In the genomic region with DNA sequence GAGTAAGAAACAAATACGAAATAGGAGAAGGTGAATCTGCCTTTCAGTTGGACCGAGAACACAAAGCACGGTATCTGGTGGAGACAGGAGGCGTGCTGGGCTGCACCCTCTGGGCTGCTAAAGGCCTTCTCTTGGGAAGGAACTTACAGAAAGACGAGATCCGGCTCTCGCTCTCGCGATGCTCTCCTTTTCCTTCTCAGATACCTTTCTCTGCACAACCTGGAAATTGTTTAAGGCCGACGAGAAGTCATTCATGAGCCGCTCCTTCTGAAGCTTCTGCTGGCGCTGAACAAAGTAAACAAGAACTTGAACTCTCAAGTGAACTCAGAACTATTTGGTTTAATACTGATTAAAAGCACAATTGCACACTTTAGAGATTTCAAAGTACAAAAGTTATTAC, we compare ENCODE assay signal across 31 mouse cellular contexts. TPM values are rescaled to one million over a fixed set of nuclear protein-coding genes. Genes with fewer than 3 reads are reported as not detected.
DNase-seq lines count a peak whose midpoint lies in the region; ATAC-seq and TF ChIP-seq lines count a peak whose summit lies in the region.
"Had no signal": no experiment of that assay in that cellular context is flagged by ENCODE, and none has a peak within 500 bp of the region (broad histone marks: within the 10 kb centered on the region; RNA-seq: fewer than 3 reads in every experiment).

No protein-coding gene starts in this region.

- H3K4me3 ChIP-seq in lung, embryonic 14.5 days (ENCODE audit: low read depth, low read length) = no peak overlapping the region
- H3K4me3 ChIP-seq in intestine, embryonic 15.5 days (replicated peaks) = no peak overlapping the region
- H3K4me3 ChIP-seq in stomach, postnatal 0 days (ENCODE audit: low read depth, low read length) = no peak overlapping the region
- H3K4me3 ChIP-seq: embryonic facial prominence, embryonic 10.5 days; embryonic facial prominence, embryonic 15.5 days; forebrain, embryonic 13.5 days; heart, embryonic 10.5 days; heart, embryonic 15.5 days; hindbrain, embryonic 13.5 days; limb, embryonic 13.5 days; liver, embryonic 13.5 days; megakaryocyte, embryonic 14.5 days; midbrain, embryonic 12.5 days; myocyte; neural tube, embryonic 12.5 days had no signal

- H3K4me2 ChIP-seq in lung, embryonic 14.5 days = no peak overlapping the region
- H3K4me2 ChIP-seq in intestine, embryonic 15.5 days (replicated peaks) = no peak overlapping the region; the same call in 1 of the 2 replicates
- H3K4me2 ChIP-seq in stomach, postnatal 0 days (replicated peaks; ENCODE audit: low read depth) = no peak overlapping the region
- H3K4me2 ChIP-seq: embryonic facial prominence, embryonic 15.5 days; forebrain, embryonic 13.5 days; heart, embryonic 15.5 days; hindbrain, embryonic 13.5 days; limb, embryonic 13.5 days; liver, embryonic 13.5 days; midbrain, embryonic 12.5 days; neural tube, embryonic 12.5 days had no signal

- H3K27me3 ChIP-seq in lung, embryonic 14.5 days (ENCODE audit: insufficient read depth, low read length) = no peaks in the 10 kb centered on the region
- no peaks in the 10 kb centered on the region for H3K27me3 ChIP-seq in intestine, embryonic 15.5 days (replicated peaks)
- no peaks in the 10 kb centered on the region for H3K27me3 ChIP-seq in stomach, postnatal 0 days (ENCODE audit: control insufficient read depth, insufficient read depth, low read length)
- H3K27me3 ChIP-seq: embryonic facial prominence, embryonic 15.5 days; forebrain, embryonic 13.5 days; heart, embryonic 15.5 days; hindbrain, embryonic 13.5 days; limb, embryonic 13.5 days; liver, embryonic 13.5 days; megakaryocyte, embryonic 14.5 days; midbrain, embryonic 12.5 days; neural tube, embryonic 12.5 days had no signal

- H3K9ac ChIP-seq in lung, embryonic 14.5 days = no peak overlapping the region
- no peak overlapping the region for H3K9ac ChIP-seq in intestine, embryonic 15.5 days
- H3K9ac ChIP-seq in stomach, postnatal 0 days (ENCODE audit: low read length) = no peak overlapping the region
- H3K9ac ChIP-seq: embryonic facial prominence, embryonic 15.5 days; forebrain, embryonic 13.5 days; heart, embryonic 15.5 days; hindbrain, embryonic 13.5 days; limb, embryonic 13.5 days; liver, embryonic 13.5 days; midbrain, embryonic 12.5 days; neural tube, embryonic 12.5 days had no signal

- no peaks in the 10 kb centered on the region for H3K9me3 ChIP-seq in lung, embryonic 14.5 days (ENCODE audit: low read depth, low read length)
- H3K9me3 ChIP-seq in intestine, embryonic 15.5 days = no peaks in the 10 kb centered on the region
- H3K9me3 ChIP-seq in stomach, postnatal 0 days (ENCODE audit: control insufficient read depth, low read length) = no peaks in the 10 kb centered on the region
- H3K9me3 ChIP-seq: embryonic facial prominence, embryonic 10.5 days; embryonic facial prominence, embryonic 15.5 days; forebrain, embryonic 13.5 days; heart, embryonic 10.5 days; heart, embryonic 15.5 days; hindbrain, embryonic 13.5 days; limb, embryonic 13.5 days; liver, embryonic 13.5 days; megakaryocyte, embryonic 14.5 days; midbrain, embryonic 12.5 days; neural tube, embryonic 12.5 days had no signal

- H3K4me1 ChIP-seq in lung, embryonic 14.5 days (ENCODE audit: insufficient read depth) = no peaks in the 10 kb centered on the region
- no peaks in the 10 kb centered on the region for H3K4me1 ChIP-seq in intestine, embryonic 15.5 days (replicated peaks)
- no peaks in the 10 kb centered on the region for H3K4me1 ChIP-seq in stomach, postnatal 0 days (replicated peaks; ENCODE audit: control insufficient read depth, insufficient read depth)
- H3K4me1 ChIP-seq: embryonic facial prominence, embryonic 10.5 days; embryonic facial prominence, embryonic 15.5 days; forebrain, embryonic 13.5 days; heart, embryonic 10.5 days; heart, embryonic 15.5 days; hindbrain, embryonic 13.5 days; limb, embryonic 13.5 days; midbrain, embryonic 12.5 days; neural tube, embryonic 12.5 days had no signal

- TF ChIP-seq CTCF in lung, embryonic 14.5 days (IDR thresholded peaks at IDR 0.05; ENCODE audit: low read depth) = no peak
- no peak for TF ChIP-seq CTCF in stomach, postnatal 0 days (IDR thresholded peaks at IDR 0.05; ENCODE audit: low read depth)

- no peak overlapping the region for H3K27ac ChIP-seq in lung, embryonic 14.5 days (ENCODE audit: low read depth)
- H3K27ac ChIP-seq in intestine, embryonic 15.5 days = 0 out of 2 replicates have a peak overlapping the region, but pooled peaks have one; percentile 18
- H3K27ac ChIP-seq in stomach, postnatal 0 days (replicated peaks) = no peak overlapping the region
- H3K27ac ChIP-seq: embryonic facial prominence, embryonic 10.5 days; embryonic facial prominence, embryonic 15.5 days; forebrain, embryonic 13.5 days; heart, embryonic 10.5 days; heart, embryonic 15.5 days; hindbrain, embryonic 13.5 days; kidney, postnatal 0 days; limb, embryonic 13.5 days; liver, embryonic 13.5 days; midbrain, embryonic 12.5 days; neural tube, embryonic 12.5 days had no signal

- TF ChIP-seq EP300 in stomach, postnatal 0 days (optimal IDR thresholded peaks at IDR 0.05) = no peak

- H3K36me3 ChIP-seq in lung, embryonic 14.5 days (ENCODE audit: insufficient read depth) = peaks cover 80% of the 10 kb centered on the region
- H3K36me3 ChIP-seq in intestine, embryonic 15.5 days = peaks cover 30% of the 10 kb centered on the region
- peaks cover 13% of the 10 kb centered on the region for H3K36me3 ChIP-seq in stomach, postnatal 0 days (ENCODE audit: control insufficient read depth, insufficient read depth, low read length)

- no peak for ATAC-seq in lung, embryonic 14.5 days (ENCODE audit: insufficient read depth)
- ATAC-seq in intestine, embryonic 15.5 days = peak; percentile 82
- peak; percentile 73; the same call in 1 of the 2 replicates for ATAC-seq in stomach, postnatal 0 days (ENCODE audit: low FRiP score, low TSS enrichment)
- no peak for ATAC-seq in granulocyte monocyte progenitor cell, adult 5-6 weeks (replicated peaks; ENCODE audit: poor library complexity, severe bottlenecking)
- ATAC-seq: activated CD4-positive, CD25-positive, alpha-beta regulatory T cell, adult 4 months; forebrain, embryonic 13.5 days had no signal

- WGBS in lung, embryonic 14.5 days = 66% methylated on average over 13 of the region's 13 CpGs
- 71% methylated on average over 13 of the region's 13 CpGs for WGBS in intestine, embryonic 15.5 days
- WGBS in stomach, postnatal 0 days = 54% methylated on average over 13 of the region's 13 CpGs

- DNase-seq in lung, embryonic 14.5 days = peak; percentile 55
- DNase-seq in lung, postnatal 14 days = no peak
- DNase-seq in lung, postnatal 10 days = peak; percentile 27
- DNase-seq in stomach, postnatal 0 days (ENCODE audit: low spot score) = peak; percentile 66
- no peak for DNase-seq in adrenal gland, adult 18-20 months (ENCODE audit: low spot score in 2 of 2)
- DNase-seq in urinary bladder, postnatal 4 days (ENCODE audit: low spot score in 2 of 2) = no peak
- DNase-seq: adrenal gland, adult 8-10 months; cerebellum, adult 2 months; cerebellum, postnatal 25 days; gastrocnemius, postnatal 14 days; heart, adult 11 months; kidney, adult 8-10 months; kidney, postnatal 4 days; liver, embryonic 13.5 days; right cerebral cortex, postnatal 4 days; thymus, postnatal 14 days had no signal

RNA-seq across cellular contexts. Expression of a gene that starts 20.0 kb away (rescaled TPM):
- polyA plus RNA-seq in lung, embryonic 14.5 days (2014; fragmentation: Nextera tagmentation; extraction: Ambion mirVana) = 58.3 and 60.4 TPM in 2 replicates
- polyA plus RNA-seq in intestine, embryonic 15.5 days (2015; fragmentation: Nextera tagmentation; extraction: Ambion mirVana) = 50.4 and 54.1 TPM in 2 replicates
- 18.7 and 18.9 TPM in 2 replicates for polyA plus RNA-seq in stomach, postnatal 0 days (2015; fragmentation: Nextera tagmentation; extraction: Ambion mirVana)
- total RNA-seq in granulocyte monocyte progenitor cell, adult 5-6 weeks (2014; fragmentation: Nextera tagmentation) = 59.6 and 70.9 TPM in 2 replicates
- 67.6 and 85.2 TPM in 2 replicates for total RNA-seq in granulocyte monocyte progenitor cell, adult 5-6 weeks (2017)
- total RNA-seq in adrenal gland, adult 18-20 months (2021) = 10 to 100 TPM; 31.2 to 41.0 TPM

RNA-seq across cellular contexts. Expression of a gene that starts 21.3 kb away (rescaled TPM):
- polyA plus RNA-seq in lung, embryonic 14.5 days (2014; fragmentation: Nextera tagmentation; extraction: Ambion mirVana) = 67.4 and 68.0 TPM in 2 replicates
- 54.2 and 57.7 TPM in 2 replicates for polyA plus RNA-seq in intestine, embryonic 15.5 days (2015; fragmentation: Nextera tagmentation; extraction: Ambion mirVana)
- 56.4 and 56.7 TPM in 2 replicates for polyA plus RNA-seq in stomach, postnatal 0 days (2015; fragmentation: Nextera tagmentation; extraction: Ambion mirVana)
- 22.0 and 39.8 TPM in 2 replicates for total RNA-seq in granulocyte monocyte progenitor cell, adult 5-6 weeks (2014; fragmentation: Nextera tagmentation)
- total RNA-seq in granulocyte monocyte progenitor cell, adult 5-6 weeks (2017) = 26.5 and 29.6 TPM in 2 replicates
- 10 to 100 TPM; 58.8 to 59.2 TPM for total RNA-seq in adrenal gland, adult 18-20 months (2021)

RNA-seq across cellular contexts. Expression of a gene that starts 59.3 kb away (rescaled TPM):
- 43.0 and 44.7 TPM in 2 replicates for polyA plus RNA-seq in lung, embryonic 14.5 days (2014; fragmentation: Nextera tagmentation; extraction: Ambion mirVana)
- 41.8 and 45.3 TPM in 2 replicates for polyA plus RNA-seq in intestine, embryonic 15.5 days (2015; fragmentation: Nextera tagmentation; extraction: Ambion mirVana)
- 33.3 and 34.3 TPM in 2 replicates for polyA plus RNA-seq in stomach, postnatal 0 days (2015; fragmentation: Nextera tagmentation; extraction: Ambion mirVana)
- 15.1 and 25.0 TPM in 2 replicates for total RNA-seq in granulocyte monocyte progenitor cell, adult 5-6 weeks (2014; fragmentation: Nextera tagmentation)
- 17.5 and 17.6 TPM in 2 replicates for total RNA-seq in granulocyte monocyte progenitor cell, adult 5-6 weeks (2017)
- total RNA-seq in adrenal gland, adult 18-20 months (2021) = 10 to 100 TPM; 25.2 to 26.1 TPM

Comparison
In these comparisons a context has a peak if more than half of its experiments do, and no peak if none do; other contexts are left out.
1. DNase-seq: peak in lung, embryonic 14.5 days (single experiment), lung, postnatal 10 days (single experiment) and stomach, postnatal 0 days (single experiment); none in lung, postnatal 14 days (single experiment), adrenal gland, adult 18-20 months (0 of 2) and urinary bladder, postnatal 4 days (0 of 2).
2. ATAC-seq: peak in intestine, embryonic 15.5 days (single experiment) and stomach, postnatal 0 days (single experiment); none in lung, embryonic 14.5 days (single experiment) and granulocyte monocyte progenitor cell, adult 5-6 weeks (single experiment).